Mouse (Mus musculus) cortical plate, adult 2 months (tissue): Measurements from ENCODE around the gene Ldb1.

Experiments used
- CTCF ChIP-seq: fragments of 200-500 bp; IDR thresholded peaks from 2 replicates; pipeline ENCODE4 v1.5.1; 2011; ENCODE audit warnings: mild to moderate bottlenecking, control low read depth, low read length; ENCODE audit not compliant: insufficient read depth; ENCODE audit errors: extremely low read depth
- POLR2A ChIP-seq: fragments of 200-500 bp; IDR thresholded peaks from 2 replicates; pipeline ENCODE4 v1.6.1; 2011; ENCODE audit warnings: mild to moderate bottlenecking, low read length, control low read depth; ENCODE audit not compliant: insufficient read depth; ENCODE audit errors: extremely low read depth

GRCm38 (mm10) chr19:46078535-46078934 is 33.5 kb upstream of the Ldb1 start:
- TF ChIP-seq CTCF (no peak), POLR2A (no peak)
